Mouse (Mus musculus) stomach, postnatal 0 days (tissue): Measurements from ENCODE around the gene Lrrtm3.

ENCODE experiments used
- CTCF ChIP-seq: IDR thresholded peaks from 2 replicates; pipeline ENCODE4 v1.5.1; 2016; ENCODE audit warnings: antibody characterized with exemption, low read depth, mild to moderate bottlenecking, moderate library complexity
- EP300 ChIP-seq: optimal IDR thresholded peaks from 2 replicates; pipeline ENCODE3; 2016; ENCODE audit warnings: antibody characterized with exemption

DNA sequence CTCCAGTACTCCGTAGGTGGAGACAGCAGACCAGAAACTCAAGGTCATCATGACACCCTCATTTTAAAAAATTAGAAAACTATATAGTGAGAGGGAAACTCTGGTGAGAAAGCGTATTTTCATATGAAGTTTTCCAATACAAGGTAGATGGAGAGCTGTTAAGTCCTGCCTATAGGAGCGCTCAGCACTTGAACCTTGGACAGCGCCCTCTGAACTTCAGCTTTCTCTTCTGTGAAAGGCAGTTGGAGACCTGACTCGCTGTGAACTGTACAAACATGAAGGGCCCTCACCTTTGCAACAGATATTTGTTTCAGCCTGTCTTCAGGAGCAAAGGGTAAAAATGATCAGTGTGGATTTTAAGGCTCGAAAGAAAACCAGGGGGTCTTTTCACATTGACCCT lies 88.5 kb downstream of the Lrrtm3 start:
- TF ChIP-seq EP300 (no peak), CTCF (no peak)
